Mouse (Mus musculus): Measurements from ENCODE around the gene Ihh. TPM values are rescaled to one million over a fixed set of nuclear protein-coding genes. Genes with fewer than 3 reads are reported as not detected.
A peak's percentile ranks its signal among the peaks of the same experiment; 100 is the strongest.

Gene Ihh
- 0.16 TPM in 1 of 2 replicates, not detected in the other for polyA plus RNA-seq (2014; fragmentation: Nextera tagmentation; extraction: Ambion mirVana)

DNA sequence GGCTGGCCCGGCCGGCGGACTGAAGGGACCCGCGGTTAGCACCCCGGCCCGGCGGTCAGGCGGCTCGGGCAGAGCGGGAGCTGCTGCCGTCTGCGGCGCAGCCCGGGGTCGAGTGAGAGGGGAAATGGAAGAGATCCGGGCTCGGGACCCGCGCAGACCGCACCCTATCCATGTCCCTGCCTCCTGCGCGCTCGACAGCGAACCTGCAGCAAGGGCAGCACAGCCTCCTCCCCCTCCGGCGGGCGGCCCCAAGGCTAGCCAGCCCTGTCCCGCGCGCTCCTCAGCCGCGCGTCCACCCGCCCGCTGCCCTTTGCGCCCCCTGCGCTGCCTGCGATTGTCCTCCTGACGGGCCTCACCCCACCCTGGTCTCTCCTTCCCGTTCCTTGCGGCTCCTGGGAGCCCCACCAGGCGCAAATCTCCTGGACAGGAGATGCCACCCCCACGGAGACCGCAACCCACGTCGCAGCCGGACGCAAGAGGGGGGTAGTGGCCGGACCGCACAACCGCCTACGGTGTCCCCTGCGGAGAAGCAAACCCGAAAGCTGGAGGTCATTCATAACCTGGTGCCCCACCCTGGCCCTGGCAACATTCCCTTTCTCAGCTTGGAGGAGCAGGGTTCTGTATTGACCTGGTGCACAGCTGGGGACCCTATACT lies at the start of gene Ihh:
Ihh (minus strand) TSS at position 117 of the 655 bp plus-strand sequence.
- peaks cover 15% of the 10 kb centered on the region; the same call in 1 of the 2 replicates for H3K4me1 ChIP-seq (ENCODE audit: control insufficient read depth, insufficient read depth, low read length)
- H3K9ac ChIP-seq (replicated peaks; ENCODE audit: low read length): peak within 1 kb of the TSS; percentile 31; the same call in 1 of the 2 replicates
- no peaks in the 10 kb centered on the region for H3K9me3 ChIP-seq (ENCODE audit: control insufficient read depth, low read length)
- H3K27me3 ChIP-seq (ENCODE audit: control insufficient read depth, insufficient read depth, low read length): peaks cover 81% of the 10 kb centered on the region
- no peak within 1 kb of the TSS for H3K27ac ChIP-seq (replicated peaks; ENCODE audit: low read depth, low read length)
- WGBS: 1% methylated on average over 54 of the region's 55 CpGs
- peak within 1 kb of the TSS; percentile 54 for H3K4me2 ChIP-seq (ENCODE audit: low read length)
- peak within 1 kb of the TSS; percentile 31 for H3K4me3 ChIP-seq (replicated peaks; ENCODE audit: low read depth, low read length)
- H3K36me3 ChIP-seq (ENCODE audit: control insufficient read depth, insufficient read depth, low read length): no peaks in the 10 kb centered on the region
- DNase-seq: peak; percentile 17
- no peak for ATAC-seq (ENCODE audit: low FRiP score, low TSS enrichment)

DNA sequence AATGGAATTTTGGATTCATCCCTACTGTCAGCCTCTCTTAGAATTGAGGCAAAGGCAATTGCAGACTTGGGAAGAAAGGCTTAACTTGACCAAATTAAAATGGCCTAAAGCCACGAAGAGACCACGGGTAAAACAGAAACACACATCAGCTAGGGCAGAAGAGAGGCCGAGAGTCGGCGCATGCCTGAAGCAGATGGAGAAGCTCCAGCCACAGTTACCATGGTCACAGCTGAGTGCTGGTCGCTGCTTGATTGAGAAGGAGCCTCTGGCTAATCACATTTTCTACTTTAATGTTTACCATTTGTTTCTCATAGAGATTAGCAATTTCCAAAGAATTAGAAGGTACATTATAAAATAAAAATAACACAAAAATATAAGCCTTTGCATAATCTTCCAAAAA lies 49.7 kb upstream of the Ihh start:
- Histone ChIP-seq H3K36me3 (ENCODE audit: control insufficient read depth, insufficient read depth, low read length) (no peaks in the 10 kb centered on the region), H3K4me2 (ENCODE audit: low read length) (no peak overlapping the region), H3K27ac (replicated peaks; ENCODE audit: low read depth, low read length) (no peak overlapping the region), H3K9me3 (ENCODE audit: control insufficient read depth, low read length) (no peaks in the 10 kb centered on the region), H3K27me3 (ENCODE audit: control insufficient read depth, insufficient read depth, low read length) (no peaks in the 10 kb centered on the region), H3K9ac (replicated peaks; ENCODE audit: low read length) (no peak overlapping the region), H3K4me1 (ENCODE audit: control insufficient read depth, insufficient read depth, low read length) (no peaks in the 10 kb centered on the region), H3K4me3 (replicated peaks; ENCODE audit: low read depth, low read length) (no peak overlapping the region)
- DNase-seq: peak; percentile 11
- WGBS: 58% methylated on average over 6 of the region's 6 CpGs
- ATAC-seq (ENCODE audit: low FRiP score, low TSS enrichment): no peak

DNA sequence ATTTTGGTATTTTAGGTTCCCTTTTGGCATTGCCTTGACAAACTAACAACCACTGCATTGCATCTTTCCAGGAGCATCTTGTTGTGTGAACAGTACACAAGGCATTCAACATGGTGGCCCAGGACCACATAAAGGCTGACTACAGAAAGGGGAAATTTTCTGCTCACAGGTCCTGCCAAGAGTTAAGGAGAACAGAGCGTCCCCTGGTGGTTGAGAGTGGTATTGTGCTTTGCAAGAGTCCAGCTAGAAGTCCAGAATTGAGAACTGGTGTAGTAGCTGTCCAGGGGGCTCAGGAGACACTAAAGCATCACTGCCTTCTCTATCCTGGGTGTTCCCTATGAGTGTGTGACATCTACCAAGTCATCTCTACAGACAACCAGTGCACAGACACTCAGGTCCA lies 49.0 kb upstream of the Ihh start:
- DNase-seq (peak; percentile 54), ATAC-seq (ENCODE audit: low FRiP score, low TSS enrichment) (no peak)
- 3% methylated on average over 1 of the region's 1 CpGs for WGBS
- no peaks in the 10 kb centered on the region for H3K36me3 ChIP-seq (ENCODE audit: control insufficient read depth, insufficient read depth, low read length)
- H3K9me3 ChIP-seq (ENCODE audit: control insufficient read depth, low read length): no peaks in the 10 kb centered on the region
- no peak overlapping the region for H3K27ac ChIP-seq (replicated peaks; ENCODE audit: low read depth, low read length)
- H3K4me2 ChIP-seq (ENCODE audit: low read length): no peak overlapping the region
- H3K4me3 ChIP-seq (replicated peaks; ENCODE audit: low read depth, low read length): no peak overlapping the region
- H3K9ac ChIP-seq (replicated peaks; ENCODE audit: low read length): no peak overlapping the region
- H3K27me3 ChIP-seq (ENCODE audit: control insufficient read depth, insufficient read depth, low read length): no peaks in the 10 kb centered on the region
- H3K4me1 ChIP-seq (ENCODE audit: control insufficient read depth, insufficient read depth, low read length): no peaks in the 10 kb centered on the region

DNA sequence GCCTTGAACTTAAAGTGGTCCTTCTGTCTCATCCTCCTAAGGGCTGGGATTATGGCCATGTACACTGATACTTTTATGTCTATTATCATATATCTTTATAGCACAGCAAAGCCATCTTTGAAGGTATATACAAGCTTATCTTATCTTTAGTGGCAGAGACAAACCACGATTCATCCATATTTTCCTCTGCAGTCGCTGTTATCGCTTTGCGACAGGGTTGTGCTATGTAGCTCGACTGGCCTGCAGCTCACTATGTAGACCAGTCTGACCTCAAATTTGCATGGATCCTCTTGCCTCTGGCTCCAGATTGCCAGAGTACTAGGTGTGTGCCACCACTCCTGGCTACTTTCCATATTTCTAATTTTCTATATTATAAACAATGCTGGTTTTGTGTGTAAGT lies 47.7 kb upstream of the Ihh start:
- ATAC-seq (ENCODE audit: low FRiP score, low TSS enrichment) (no peak), DNase-seq (no peak)
- Histone ChIP-seq H3K27ac (replicated peaks; ENCODE audit: low read depth, low read length) (no peak overlapping the region), H3K4me1 (ENCODE audit: control insufficient read depth, insufficient read depth, low read length) (no peaks in the 10 kb centered on the region), H3K9me3 (ENCODE audit: control insufficient read depth, low read length) (no peaks in the 10 kb centered on the region), H3K9ac (replicated peaks; ENCODE audit: low read length) (no peak overlapping the region), H3K4me2 (ENCODE audit: low read length) (no peak overlapping the region), H3K36me3 (ENCODE audit: control insufficient read depth, insufficient read depth, low read length) (no peaks in the 10 kb centered on the region), H3K4me3 (replicated peaks; ENCODE audit: low read depth, low read length) (no peak overlapping the region), H3K27me3 (ENCODE audit: control insufficient read depth, insufficient read depth, low read length) (no peaks in the 10 kb centered on the region)
- WGBS: 89% methylated on average over 5 of the region's 5 CpGs

DNA sequence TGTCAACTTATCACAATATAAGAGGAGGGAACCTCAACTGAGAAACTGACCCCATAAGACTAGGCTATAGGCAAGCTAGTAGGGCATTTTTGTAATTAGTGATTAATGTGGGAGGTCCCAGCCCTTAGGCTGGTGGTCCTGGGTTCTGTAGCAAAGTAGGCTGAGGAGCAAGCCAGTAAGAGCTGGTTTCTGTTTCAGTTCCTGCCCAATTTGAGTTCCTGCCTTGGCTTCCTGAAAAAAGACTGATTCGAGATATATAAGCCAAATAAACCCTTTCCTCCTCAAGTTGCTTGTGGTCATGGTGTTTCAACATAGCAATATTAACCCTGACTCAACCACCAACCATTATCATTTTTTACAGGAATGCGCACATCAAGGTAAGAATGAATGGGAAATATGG lies 45.8 kb upstream of the Ihh start:
- H3K27me3 ChIP-seq (ENCODE audit: control insufficient read depth, insufficient read depth, low read length): no peaks in the 10 kb centered on the region
- H3K4me2 ChIP-seq (ENCODE audit: low read length): no peak overlapping the region
- no peak overlapping the region for H3K27ac ChIP-seq (replicated peaks; ENCODE audit: low read depth, low read length)
- H3K9ac ChIP-seq (replicated peaks; ENCODE audit: low read length): no peak overlapping the region
- H3K36me3 ChIP-seq (ENCODE audit: control insufficient read depth, insufficient read depth, low read length): no peaks in the 10 kb centered on the region
- no peak for ATAC-seq (ENCODE audit: low FRiP score, low TSS enrichment)
- no peaks in the 10 kb centered on the region for H3K9me3 ChIP-seq (ENCODE audit: control insufficient read depth, low read length)
- H3K4me3 ChIP-seq (replicated peaks; ENCODE audit: low read depth, low read length): no peak overlapping the region
- H3K4me1 ChIP-seq (ENCODE audit: control insufficient read depth, insufficient read depth, low read length): no peaks in the 10 kb centered on the region
- no peak for DNase-seq
- WGBS: 82% methylated on average over 2 of the region's 2 CpGs

DNA sequence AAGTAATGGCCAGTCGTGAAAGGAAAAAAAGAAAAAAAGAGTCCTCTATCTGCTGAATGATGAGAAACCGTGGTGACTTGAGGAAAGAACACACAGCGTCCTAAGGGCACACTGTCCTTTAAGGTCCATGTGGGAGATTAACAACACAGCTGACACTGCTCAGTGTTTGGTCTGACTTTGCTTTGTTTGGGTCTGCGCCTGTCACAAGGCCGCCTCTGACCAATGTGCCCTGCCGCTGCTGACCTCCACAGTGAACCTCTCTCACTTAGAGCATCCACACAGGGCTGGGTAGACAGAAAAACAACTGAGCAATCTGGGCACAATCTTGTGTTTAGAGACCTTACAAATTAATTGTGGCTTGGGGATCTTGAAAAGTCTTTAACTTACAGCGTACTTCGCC lies 25.5 kb upstream of the Ihh start:
- H3K4me3 ChIP-seq (replicated peaks; ENCODE audit: low read depth, low read length): no peak overlapping the region
- 82% methylated on average over 8 of the region's 8 CpGs for WGBS
- H3K9ac ChIP-seq (replicated peaks; ENCODE audit: low read length): no peak overlapping the region
- no peak overlapping the region for H3K27ac ChIP-seq (replicated peaks; ENCODE audit: low read depth, low read length)
- no peak overlapping the region for H3K4me2 ChIP-seq (ENCODE audit: low read length)
- no peaks in the 10 kb centered on the region for H3K4me1 ChIP-seq (ENCODE audit: control insufficient read depth, insufficient read depth, low read length)
- no peaks in the 10 kb centered on the region for H3K9me3 ChIP-seq (ENCODE audit: control insufficient read depth, low read length)
- H3K36me3 ChIP-seq (ENCODE audit: control insufficient read depth, insufficient read depth, low read length): no peaks in the 10 kb centered on the region
- ATAC-seq (ENCODE audit: low FRiP score, low TSS enrichment): no peak
- H3K27me3 ChIP-seq (ENCODE audit: control insufficient read depth, insufficient read depth, low read length): no peaks in the 10 kb centered on the region
- DNase-seq: no peak

DNA sequence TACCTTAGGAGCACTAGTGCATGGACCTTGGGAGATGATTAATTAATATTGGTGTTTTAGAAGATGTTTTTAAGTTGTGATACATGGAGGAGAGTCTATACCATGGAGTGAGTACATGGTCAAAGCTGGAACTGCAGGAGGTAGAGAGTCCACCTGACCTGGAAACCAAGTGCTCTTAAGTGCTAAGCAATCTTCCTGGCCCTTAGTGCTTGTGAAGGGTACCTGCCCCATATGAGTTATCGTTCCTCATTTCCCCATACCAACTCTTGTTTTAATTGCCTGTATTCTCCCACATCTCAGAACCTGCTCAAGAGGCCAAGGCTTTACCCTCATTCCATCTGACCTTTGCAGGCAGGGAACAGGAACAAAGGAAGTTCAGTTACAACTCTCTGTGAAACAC lies 24.5 kb upstream of the Ihh start:
- Histone ChIP-seq H3K27me3 (ENCODE audit: control insufficient read depth, insufficient read depth, low read length) (no peaks in the 10 kb centered on the region), H3K9me3 (ENCODE audit: control insufficient read depth, low read length) (no peaks in the 10 kb centered on the region), H3K4me3 (replicated peaks; ENCODE audit: low read depth, low read length) (no peak overlapping the region), H3K9ac (replicated peaks; ENCODE audit: low read length) (no peak overlapping the region), H3K36me3 (ENCODE audit: control insufficient read depth, insufficient read depth, low read length) (no peaks in the 10 kb centered on the region), H3K4me2 (ENCODE audit: low read length) (no peak overlapping the region), H3K4me1 (ENCODE audit: control insufficient read depth, insufficient read depth, low read length) (no peaks in the 10 kb centered on the region), H3K27ac (replicated peaks; ENCODE audit: low read depth, low read length) (no peak overlapping the region)
- DNase-seq (no peak), ATAC-seq (ENCODE audit: low FRiP score, low TSS enrichment) (no peak)
- 88% methylated on average over 1 of the region's 1 CpGs for WGBS

DNA sequence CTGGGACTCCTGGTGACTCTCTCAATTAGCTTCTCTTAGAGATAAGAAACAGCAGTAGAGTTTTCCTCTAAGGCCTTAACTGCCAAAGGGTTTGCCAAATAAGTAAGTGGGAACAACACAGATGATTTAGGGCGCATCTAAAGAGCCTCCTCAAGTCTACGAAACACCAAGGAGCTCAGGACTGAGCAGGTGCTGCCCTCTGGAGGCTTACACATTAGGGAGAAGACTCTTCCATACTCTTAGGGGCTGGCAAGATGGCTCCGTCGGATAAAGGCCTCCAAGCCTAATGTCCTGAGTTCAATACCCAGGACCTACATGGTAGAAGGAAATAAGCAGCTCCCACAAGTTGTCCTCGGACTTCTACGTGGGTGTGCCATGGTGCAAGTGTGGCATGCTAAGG lies 22.1 kb upstream of the Ihh start:
- DNase-seq (no peak), ATAC-seq (ENCODE audit: low FRiP score, low TSS enrichment) (no peak)
- Histone ChIP-seq H3K27me3 (ENCODE audit: control insufficient read depth, insufficient read depth, low read length) (no peaks in the 10 kb centered on the region), H3K9ac (replicated peaks; ENCODE audit: low read length) (no peak overlapping the region), H3K27ac (replicated peaks; ENCODE audit: low read depth, low read length) (no peak overlapping the region), H3K4me3 (replicated peaks; ENCODE audit: low read depth, low read length) (no peak overlapping the region), H3K9me3 (ENCODE audit: control insufficient read depth, low read length) (no peaks in the 10 kb centered on the region), H3K4me1 (ENCODE audit: control insufficient read depth, insufficient read depth, low read length) (no peaks in the 10 kb centered on the region), H3K36me3 (ENCODE audit: control insufficient read depth, insufficient read depth, low read length) (no peaks in the 10 kb centered on the region), H3K4me2 (ENCODE audit: low read length) (no peak overlapping the region)
- WGBS: 82% methylated on average over 6 of the region's 6 CpGs

DNA sequence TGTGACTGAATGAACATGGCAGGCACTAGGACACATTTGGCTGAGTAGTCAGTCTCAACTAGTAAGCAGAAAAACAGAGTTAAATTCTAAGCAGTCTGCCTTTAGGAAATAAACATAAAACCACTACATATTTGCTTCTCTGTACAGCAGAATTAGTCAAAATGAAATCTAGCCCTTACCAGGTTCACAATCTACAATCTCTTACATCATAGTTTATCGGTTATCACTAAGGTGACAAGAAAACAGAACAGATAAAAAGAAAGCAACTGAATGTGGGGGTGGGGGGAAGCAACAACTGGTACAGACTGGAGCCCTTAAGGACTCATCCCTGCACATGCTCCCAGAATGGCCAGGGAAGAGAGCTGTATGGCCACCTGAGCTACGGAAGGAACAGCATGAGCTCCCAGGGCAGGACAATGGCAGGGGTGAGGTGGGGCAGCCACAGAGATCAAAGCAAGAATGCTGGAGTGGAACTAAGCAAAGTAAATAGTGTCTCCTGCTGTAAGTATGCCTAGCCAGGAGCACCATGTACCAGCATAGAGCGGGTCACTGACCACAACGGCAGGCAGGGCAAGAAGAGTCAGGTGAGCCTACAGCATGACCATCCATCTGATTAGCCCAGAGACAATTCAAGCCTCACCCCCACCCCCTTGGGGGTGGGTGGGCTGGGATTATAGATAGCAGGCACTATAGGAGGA lies 20.0 kb upstream of the Ihh start:
- no peak overlapping the region for H3K9ac ChIP-seq (replicated peaks; ENCODE audit: low read length)
- no peak for ATAC-seq (ENCODE audit: low FRiP score, low TSS enrichment)
- no peaks in the 10 kb centered on the region for H3K4me1 ChIP-seq (ENCODE audit: control insufficient read depth, insufficient read depth, low read length)
- no peak for DNase-seq
- 58% methylated on average over 4 of the region's 4 CpGs for WGBS
- H3K27me3 ChIP-seq (ENCODE audit: control insufficient read depth, insufficient read depth, low read length): no peaks in the 10 kb centered on the region
- no peak overlapping the region for H3K27ac ChIP-seq (replicated peaks; ENCODE audit: low read depth, low read length)
- no peak overlapping the region for H3K4me3 ChIP-seq (replicated peaks; ENCODE audit: low read depth, low read length)
- H3K4me2 ChIP-seq (ENCODE audit: low read length): no peak overlapping the region
- no peaks in the 10 kb centered on the region for H3K36me3 ChIP-seq (ENCODE audit: control insufficient read depth, insufficient read depth, low read length)
- no peaks in the 10 kb centered on the region for H3K9me3 ChIP-seq (ENCODE audit: control insufficient read depth, low read length)
